Mouse (Mus musculus) adrenal gland, adult 10 weeks (tissue): ENCODE results near the gene H60c. TPM values are rescaled to one million over a fixed set of nuclear protein-coding genes. Genes with fewer than 3 reads are reported as not detected.

Experiments used
- polyA plus RNA-seq: library from polyadenylated mRNA; stranded (reverse); fragments of 350-450 nt; fragmentation: Illumina TruSeq; extraction: RNeasy Lipid Tissue Mini Kit (QIAGEN cat#74804); gene quantifications from one replicate; pipeline ENCODE4 v1.2.3, GENCODE M21; 2014; ENCODE audit warnings: low read depth, low replicate concordance

The H60c gene
- not detected for polyA plus RNA-seq

DNA sequence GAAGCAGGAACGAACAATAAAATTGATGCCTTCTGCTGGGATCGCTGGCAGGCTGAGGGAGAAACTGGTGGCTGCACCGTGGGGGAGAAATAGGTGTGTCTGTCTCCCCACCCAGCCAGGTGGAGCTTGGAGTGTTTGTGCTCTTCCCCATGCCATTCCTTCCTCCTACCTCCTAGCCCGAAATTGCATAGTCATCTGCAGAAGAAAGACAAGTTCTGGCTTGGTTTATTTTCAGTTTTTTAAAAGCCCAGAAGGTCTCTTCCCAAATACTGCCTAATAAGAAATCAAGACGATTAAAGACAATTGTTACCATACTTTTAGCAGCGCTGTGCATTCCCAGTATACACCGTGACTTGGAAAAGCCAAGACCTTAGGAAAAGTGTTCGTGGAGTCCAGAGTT lies at the start of gene H60c:
Gene H60c (minus strand): TSS at position 101 of the 400 bp plus-strand sequence.

Other genes with a start within 250 kb of the H60c start
- 52.8 TPM for gene Ppp1r14c, start 98.3 kb upstream of the H60c start, polyA plus RNA-seq